Mouse (Mus musculus): ENCODE results near the gene Ccdc115. TPM values are rescaled to one million over a fixed set of nuclear protein-coding genes. Genes with fewer than 3 reads are reported as not detected.
A peak's percentile ranks its signal among the peaks of the same experiment; 100 is the strongest.

Gene Ccdc115
- polyA plus RNA-seq, 1 experiment from 2014 or later = 68.9 TPM

GRCm38 (mm10) chr1:34435371-34436120 lies 3.9 kb downstream of the Ccdc115 start:
- Histone ChIP-seq H3K4me3 (ENCODE audit: low read depth, low read length) (peak overlapping the region; percentile 59), H3K9me3 (ENCODE audit: control insufficient read depth, low read length) (peaks cover 6% of the 10 kb centered on the region; the same call in 1 of the 2 replicates), H3K9ac (ENCODE audit: low read length) (peak overlapping the region; percentile 84), H3K36me3 (ENCODE audit: control insufficient read depth, insufficient read depth, low read length) (peaks cover 4% of the 10 kb centered on the region; the same call in 1 of the 2 replicates), H3K27ac (ENCODE audit: low read depth, low read length) (peak overlapping the region; percentile 65), H3K27me3 (ENCODE audit: control insufficient read depth, insufficient read depth, low read length) (no peaks in the 10 kb centered on the region), H3K4me1 (replicated peaks; ENCODE audit: control insufficient read depth, insufficient read depth, low read length) (peaks cover 4% of the 10 kb centered on the region; the same call in 1 of the 2 replicates), H3K4me2 (ENCODE audit: low read depth, low read length, severe bottlenecking) (peak overlapping the region; percentile 52)
- WGBS = 35% methylated on average over 8 of the region's 8 CpGs
- ATAC-seq (replicated peaks; ENCODE audit: low FRiP score) = no peak
- no peak for DNase-seq (ENCODE audit: low spot score)

GRCm38 (mm10) chr1:34434660-34435160 lies 4.8 kb downstream of the Ccdc115 start:
- H3K4me2 ChIP-seq (ENCODE audit: low read depth, low read length, severe bottlenecking) = peak overlapping the region; percentile 52
- DNase-seq (ENCODE audit: low spot score) (peak; percentile 94), ATAC-seq (replicated peaks; ENCODE audit: low FRiP score) (peak; percentile 25)
- H3K36me3 ChIP-seq (ENCODE audit: control insufficient read depth, insufficient read depth, low read length) = peaks cover 4% of the 10 kb centered on the region; the same call in 1 of the 2 replicates
- H3K9ac ChIP-seq (ENCODE audit: low read length) = peak overlapping the region; percentile 84
- H3K27ac ChIP-seq (ENCODE audit: low read depth, low read length) = peak overlapping the region; percentile 65
- WGBS = under 1% methylated on average over 30 of the region's 30 CpGs
- peak overlapping the region; percentile 59 for H3K4me3 ChIP-seq (ENCODE audit: low read depth, low read length)
- H3K4me1 ChIP-seq (replicated peaks; ENCODE audit: control insufficient read depth, insufficient read depth, low read length) = peaks cover 4% of the 10 kb centered on the region; the same call in 1 of the 2 replicates
- peaks cover 13% of the 10 kb centered on the region; the same call in 1 of the 2 replicates for H3K9me3 ChIP-seq (ENCODE audit: control insufficient read depth, low read length)
- H3K27me3 ChIP-seq (ENCODE audit: control insufficient read depth, insufficient read depth, low read length) = no peaks in the 10 kb centered on the region

DNA sequence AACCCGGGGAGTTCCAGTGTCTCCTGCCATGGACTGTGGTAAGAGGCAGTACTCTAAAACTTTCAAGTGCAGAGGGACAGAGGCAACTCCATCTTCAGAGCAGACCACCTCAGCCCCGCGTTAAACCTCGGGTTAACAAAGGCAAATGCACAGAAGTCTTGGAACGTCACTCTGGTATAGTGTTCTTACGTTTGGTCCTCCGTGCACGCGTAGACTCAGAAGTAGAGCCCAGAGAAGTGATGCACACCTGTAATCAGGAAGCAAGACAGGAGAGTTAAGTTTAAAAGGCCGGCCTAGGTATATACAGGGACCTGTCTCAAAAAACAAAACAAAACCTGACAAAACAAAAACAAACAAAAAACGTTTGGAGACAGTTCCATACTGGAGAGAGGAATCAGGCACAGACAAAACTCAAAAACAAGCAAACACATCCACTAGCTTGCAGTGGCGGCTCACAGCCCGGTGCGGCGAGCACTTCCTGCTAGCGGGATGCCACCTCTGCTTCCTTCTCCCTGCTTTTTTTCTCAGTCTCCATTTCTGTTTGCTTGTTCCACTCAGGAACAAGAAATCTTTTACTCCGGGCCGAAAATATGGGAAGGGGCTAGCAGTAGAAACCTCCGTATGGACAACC lies 5.5 kb downstream of the Ccdc115 start:
- no peaks in the 10 kb centered on the region for H3K27me3 ChIP-seq (ENCODE audit: control insufficient read depth, insufficient read depth, low read length)
- 5% methylated on average over 19 of the region's 19 CpGs for WGBS
- H3K4me1 ChIP-seq (replicated peaks; ENCODE audit: control insufficient read depth, insufficient read depth, low read length) = peaks cover 4% of the 10 kb centered on the region; the same call in 1 of the 2 replicates
- H3K9me3 ChIP-seq (ENCODE audit: control insufficient read depth, low read length) = peaks cover 16% of the 10 kb centered on the region
- peaks cover 4% of the 10 kb centered on the region; the same call in 1 of the 2 replicates for H3K36me3 ChIP-seq (ENCODE audit: control insufficient read depth, insufficient read depth, low read length)
- peak overlapping the region; percentile 14; the same call in 1 of the 2 replicates for H3K27ac ChIP-seq (ENCODE audit: low read depth, low read length)
- H3K4me3 ChIP-seq (ENCODE audit: low read depth, low read length) = peak overlapping the region; percentile 59
- peak; percentile 36 for ATAC-seq (replicated peaks; ENCODE audit: low FRiP score)
- peak; percentile 76 for DNase-seq (ENCODE audit: low spot score)
- H3K9ac ChIP-seq (ENCODE audit: low read length) = peak overlapping the region; percentile 41
- H3K4me2 ChIP-seq (ENCODE audit: low read depth, low read length, severe bottlenecking) = peak overlapping the region; percentile 52

DNA sequence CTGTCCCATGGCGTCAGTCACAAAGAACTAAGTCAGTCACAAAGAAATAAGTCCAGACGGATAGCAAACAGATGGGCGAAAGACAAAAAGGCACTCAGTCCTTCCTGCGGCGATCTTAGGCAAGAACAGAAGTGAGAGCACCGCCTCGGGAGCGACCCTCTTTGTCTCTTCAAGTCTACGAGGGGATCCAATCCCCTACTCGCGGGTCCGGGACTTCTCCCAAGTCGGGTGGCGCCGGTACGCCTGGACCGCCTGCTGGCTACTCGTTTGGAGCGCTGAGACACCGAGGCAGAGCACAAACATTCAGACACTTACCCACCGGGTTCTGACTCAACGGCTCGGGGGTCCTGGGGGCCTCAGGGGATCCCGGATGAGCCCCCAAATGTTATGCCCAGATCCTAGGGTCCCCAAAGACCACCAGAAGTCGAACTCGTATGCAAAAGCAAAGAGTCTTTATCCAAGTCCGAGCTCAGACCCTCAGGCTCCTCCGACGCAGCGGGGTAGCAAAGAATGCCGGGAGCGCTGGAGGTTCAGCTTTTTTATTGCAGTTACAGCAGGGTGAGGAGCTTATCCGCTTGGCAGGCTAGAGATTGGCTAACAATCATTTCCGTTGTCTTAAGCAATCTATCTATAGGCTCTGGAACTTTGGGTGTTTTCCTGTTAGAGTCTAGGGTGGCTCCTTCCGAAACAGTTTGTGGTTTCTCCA lies 6.5 kb downstream of the Ccdc115 start:
- H3K27ac ChIP-seq (ENCODE audit: low read depth, low read length) = peak overlapping the region; percentile 52
- H3K4me1 ChIP-seq (replicated peaks; ENCODE audit: control insufficient read depth, insufficient read depth, low read length) = no peaks in the 10 kb centered on the region
- H3K4me2 ChIP-seq (ENCODE audit: low read depth, low read length, severe bottlenecking) = peak overlapping the region; percentile 63
- peak; percentile 81 for DNase-seq (ENCODE audit: low spot score)
- no peaks in the 10 kb centered on the region for H3K27me3 ChIP-seq (ENCODE audit: control insufficient read depth, insufficient read depth, low read length)
- ATAC-seq (replicated peaks; ENCODE audit: low FRiP score) = peak; percentile 43
- H3K36me3 ChIP-seq (ENCODE audit: control insufficient read depth, insufficient read depth, low read length) = peaks cover 4% of the 10 kb centered on the region; the same call in 1 of the 2 replicates
- 3% methylated on average over 35 of the region's 35 CpGs for WGBS
- H3K9ac ChIP-seq (ENCODE audit: low read length) = peak overlapping the region; percentile 63
- peaks cover 16% of the 10 kb centered on the region for H3K9me3 ChIP-seq (ENCODE audit: control insufficient read depth, low read length)
- H3K4me3 ChIP-seq (ENCODE audit: low read depth, low read length) = peak overlapping the region; percentile 40

DNA sequence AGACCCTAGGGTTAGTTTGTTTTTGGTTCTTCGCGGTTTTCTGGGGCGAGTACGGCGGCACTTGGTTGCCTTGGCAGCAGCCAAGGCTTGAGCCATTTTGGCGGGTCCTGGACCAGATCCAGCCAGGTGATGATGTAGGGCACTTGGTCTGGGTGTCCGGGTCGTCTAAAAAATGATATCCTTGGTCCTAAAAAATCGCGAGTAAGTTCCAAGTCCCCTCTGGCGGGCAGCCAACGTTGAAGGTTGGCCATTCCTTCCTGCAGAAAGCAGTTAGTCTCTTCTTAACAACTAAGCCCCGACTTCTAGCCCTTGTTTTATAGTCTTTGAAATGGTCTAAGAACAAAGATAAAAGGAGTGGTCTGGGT lies 7.1 kb downstream of the Ccdc115 start:
- ATAC-seq (replicated peaks; ENCODE audit: low FRiP score) = no peak
- Histone ChIP-seq H3K36me3 (ENCODE audit: control insufficient read depth, insufficient read depth, low read length) (peaks cover 4% of the 10 kb centered on the region; the same call in 1 of the 2 replicates), H3K27ac (ENCODE audit: low read depth, low read length) (no peak overlapping the region), H3K9me3 (ENCODE audit: control insufficient read depth, low read length) (peaks cover 16% of the 10 kb centered on the region), H3K9ac (ENCODE audit: low read length) (peak overlapping the region; percentile 63), H3K4me2 (ENCODE audit: low read depth, low read length, severe bottlenecking) (peak overlapping the region; percentile 63), H3K4me1 (replicated peaks; ENCODE audit: control insufficient read depth, insufficient read depth, low read length) (no peaks in the 10 kb centered on the region), H3K4me3 (ENCODE audit: low read depth, low read length) (peak overlapping the region; percentile 40), H3K27me3 (ENCODE audit: control insufficient read depth, insufficient read depth, low read length) (no peaks in the 10 kb centered on the region)
- WGBS = 35% methylated on average over 13 of the region's 13 CpGs
- no peak for DNase-seq (ENCODE audit: low spot score)

GRCm38 (mm10) chr1:34431431-34431830 lies 8.0 kb downstream of the Ccdc115 start:
- no peak overlapping the region for H3K27ac ChIP-seq (ENCODE audit: low read depth, low read length)
- no peak overlapping the region for H3K9ac ChIP-seq (ENCODE audit: low read length)
- H3K4me2 ChIP-seq (ENCODE audit: low read depth, low read length, severe bottlenecking) = no peak overlapping the region
- peaks cover 4% of the 10 kb centered on the region; the same call in 1 of the 2 replicates for H3K36me3 ChIP-seq (ENCODE audit: control insufficient read depth, insufficient read depth, low read length)
- no peaks in the 10 kb centered on the region for H3K27me3 ChIP-seq (ENCODE audit: control insufficient read depth, insufficient read depth, low read length)
- 98% methylated on average over 9 of the region's 9 CpGs for WGBS
- ATAC-seq (replicated peaks; ENCODE audit: low FRiP score) (no peak), DNase-seq (ENCODE audit: low spot score) (no peak)
- H3K4me3 ChIP-seq (ENCODE audit: low read depth, low read length) = no peak overlapping the region
- H3K9me3 ChIP-seq (ENCODE audit: control insufficient read depth, low read length) = peaks cover 16% of the 10 kb centered on the region
- H3K4me1 ChIP-seq (replicated peaks; ENCODE audit: control insufficient read depth, insufficient read depth, low read length) = no peaks in the 10 kb centered on the region

DNA sequence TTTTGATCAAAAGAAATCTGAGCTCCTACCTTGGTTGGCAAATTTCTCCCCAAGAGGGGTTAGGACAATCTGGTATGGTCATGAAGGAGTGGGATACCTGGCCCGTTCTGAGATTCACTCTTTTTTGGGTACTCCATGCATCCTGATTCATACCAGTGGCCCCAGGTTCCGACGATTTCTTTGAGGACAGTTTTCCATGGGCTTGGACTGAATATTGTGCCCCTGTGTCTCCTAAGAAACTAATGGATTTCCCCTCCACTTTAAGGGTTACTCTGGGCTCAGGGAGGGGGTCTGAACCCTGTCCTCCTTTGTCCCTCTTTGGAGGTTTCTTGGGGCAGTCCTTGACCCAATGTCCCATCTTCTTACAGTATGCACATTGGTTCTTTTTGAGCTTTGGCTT lies 8.5 kb downstream of the Ccdc115 start:
- H3K9me3 ChIP-seq (ENCODE audit: control insufficient read depth, low read length) = peaks cover 16% of the 10 kb centered on the region
- ATAC-seq (replicated peaks; ENCODE audit: low FRiP score) = no peak
- no peak for DNase-seq (ENCODE audit: low spot score)

GRCm38 (mm10) chr1:34429281-34429680 lies 10.2 kb downstream of the Ccdc115 start:
- H3K9ac ChIP-seq (ENCODE audit: low read length) = no peak overlapping the region
- no peaks in the 10 kb centered on the region for H3K4me1 ChIP-seq (replicated peaks; ENCODE audit: control insufficient read depth, insufficient read depth, low read length)
- no peak for ATAC-seq (replicated peaks; ENCODE audit: low FRiP score)
- H3K27ac ChIP-seq (ENCODE audit: low read depth, low read length) = no peak overlapping the region
- peaks cover 16% of the 10 kb centered on the region for H3K9me3 ChIP-seq (ENCODE audit: control insufficient read depth, low read length)
- H3K27me3 ChIP-seq (ENCODE audit: control insufficient read depth, insufficient read depth, low read length) = no peaks in the 10 kb centered on the region
- 92% methylated on average over 4 of the region's 4 CpGs for whole genome bisulfite sequencing
- no peak overlapping the region for H3K4me2 ChIP-seq (ENCODE audit: low read depth, low read length, severe bottlenecking)
- H3K36me3 ChIP-seq (ENCODE audit: control insufficient read depth, insufficient read depth, low read length) = peaks cover 4% of the 10 kb centered on the region; the same call in 1 of the 2 replicates
- no peak overlapping the region for H3K4me3 ChIP-seq (ENCODE audit: low read depth, low read length)
- no peak for DNase-seq (ENCODE audit: low spot score)

More for the DNA sequence above, 8.5 kb downstream of the Ccdc115 start:
- Histone ChIP-seq H3K9ac (ENCODE audit: low read length) (no peak overlapping the region), H3K4me2 (ENCODE audit: low read depth, low read length, severe bottlenecking) (no peak overlapping the region), H3K4me3 (ENCODE audit: low read depth, low read length) (no peak overlapping the region), H3K27me3 (ENCODE audit: control insufficient read depth, insufficient read depth, low read length) (no peaks in the 10 kb centered on the region), H3K36me3 (ENCODE audit: control insufficient read depth, insufficient read depth, low read length) (peaks cover 4% of the 10 kb centered on the region; the same call in 1 of the 2 replicates), H3K4me1 (replicated peaks; ENCODE audit: control insufficient read depth, insufficient read depth, low read length) (no peaks in the 10 kb centered on the region), H3K27ac (ENCODE audit: low read depth, low read length) (no peak overlapping the region)
- 99% methylated on average over 3 of the region's 3 CpGs for WGBS

Measured in forebrain, embryonic 11.5 days (tissue).